Mouse (Mus musculus) cerebellum, adult 2 months (tissue): ENCODE results near the gene Olfr479.

Experiments
- CTCF ChIP-seq: fragments of 200-500 bp; IDR thresholded peaks from 2 replicates; pipeline ENCODE4 v1.5.1; 2011; ENCODE audit warnings: low read depth, mild to moderate bottlenecking, control low read depth, low read length, moderate library complexity, borderline replicate concordance; ENCODE audit not compliant: insufficient read depth
- POLR2A ChIP-seq: fragments of 200-500 bp; IDR thresholded peaks from 2 replicates; pipeline ENCODE4 v1.6.1; 2011; ENCODE audit warnings: low read length, control low read depth, borderline replicate concordance; ENCODE audit not compliant: insufficient read depth

- TF ChIP-seq POLR2A, result no peak
- TF ChIP-seq CTCF, result no peak
These were observed 29.1 kb downstream of the Olfr479 start, which contains the start of gene Olfr481 for GRCm38 (mm10) chr7:108079555-108079954.
